Mouse (Mus musculus) midbrain, postnatal 0 days (tissue): ENCODE data around the gene Itln1. TPM values are rescaled to one million over a fixed set of nuclear protein-coding genes. Genes with fewer than 3 reads are reported as not detected.
A peak's percentile ranks its signal among the peaks of the same experiment; 100 is the strongest.
"Not testable (repeated sequence)": the region's sequence is repeated elsewhere in the genome, so short reads cannot be mapped to it uniquely, and the experiment has no call there.

Experiments
- ATAC-seq: fragments of 200-750 bp; cut with Nextera tagmentation; 2 replicates; pipeline ENCODE4 v1.8.0; 2017; ENCODE audit warnings: moderate number of reproducible peaks, mild to moderate bottlenecking, moderate TSS enrichment, moderate library complexity; ENCODE audit not compliant: low FRiP score
- DNase-seq: peaks from one replicate; pipeline ENCODE4 v3.0.0-alpha.2; 2015; ENCODE audit warnings: low spot score
- H3K27ac ChIP-seq: fragments of 300-500 bp; sonication (generic); 2 replicates; pipeline ENCODE4 v1.5.1; 2014; ENCODE audit warnings: low read depth, mild to moderate bottlenecking, low read length, mixed read lengths
- H3K27me3 ChIP-seq: fragments of 300-500 bp; sonication (generic); 2 replicates; pipeline ENCODE4 v1.6.1; 2014; ENCODE audit warnings: low read length, control low read depth, mixed read lengths; ENCODE audit not compliant: insufficient read depth
- H3K36me3 ChIP-seq: fragments of 300-500 bp; sonication (generic); 2 replicates; pipeline ENCODE4 v1.6.1; 2014; ENCODE audit warnings: low read length, control low read depth, mixed read lengths; ENCODE audit not compliant: insufficient read depth
- H3K4me1 ChIP-seq: fragments of 300-500 bp; sonication (generic); 2 replicates; pipeline ENCODE4 v1.6.1; 2014; ENCODE audit warnings: mild to moderate bottlenecking, control low read depth, antibody characterized with exemption, low read length, mixed read lengths; ENCODE audit not compliant: insufficient read depth
- H3K4me2 ChIP-seq: fragments of 300-500 bp; sonication (generic); 2 replicates; pipeline ENCODE4 v1.6.1; 2014; ENCODE audit warnings: low read depth, mild to moderate bottlenecking, low read length, mixed read lengths; ENCODE audit not compliant: poor library complexity, severe bottlenecking
- H3K4me3 ChIP-seq: fragments of 300-500 bp; sonication (generic); 2 replicates; pipeline ENCODE4 v1.5.1; 2014; ENCODE audit warnings: low read depth, mild to moderate bottlenecking, low read length, moderate library complexity
- H3K9ac ChIP-seq: fragments of 300-500 bp; sonication (generic); replicated peaks from 2 replicates; pipeline ENCODE4 v1.6.1; 2014; ENCODE audit warnings: mild to moderate bottlenecking, low read length, moderate library complexity, mixed read lengths; ENCODE audit not compliant: poor library complexity, severe bottlenecking
- H3K9me3 ChIP-seq: fragments of 300-500 bp; sonication (generic); 2 replicates; pipeline ENCODE4 v1.6.1; 2016; ENCODE audit warnings: low read length, control low read depth
- CTCF ChIP-seq: IDR thresholded peaks from 2 replicates; pipeline ENCODE4 v1.5.1; 2016; ENCODE audit warnings: antibody characterized with exemption, mild to moderate bottlenecking
- WGBS: fragments of 180-500 bp; shearing (Covaris S2); extraction: QIAGEN DNeasy Blood & Tissue Kit; methylation state at CpG from one replicate; pipeline ENCODE4 v1.1.7; 2014; 5-methylcytosine and 5-hydroxymethylcytosine counted together
- polyA plus RNA-seq: library from polyadenylated mRNA; unstranded; fragments of >200 nt; fragmentation: Nextera tagmentation; extraction: Ambion mirVana; gene quantifications from 2 replicates; pipeline ENCODE4 v1.2.1, GENCODE M21; 2015
- total RNA-seq: library from RNA; depleted of rRNA; stranded (reverse); fragments of >200 nt; gene quantifications from 2 replicates; pipeline ENCODE4 v1.2.3, GENCODE M21; 2014

Gene Itln1
- total and polyA plus RNA-seq, 2 experiments from 2014 or later, result not detected

GRCm38 (mm10) chr1:171477758-171478545, 57.1 kb downstream of the Itln1 start:
- TF ChIP-seq CTCF, result no peak
- Histone ChIP-seq H3K27ac (no peak overlapping the region), H3K9me3 (no peaks in the 10 kb centered on the region), H3K4me2 (peak overlapping the region; percentile 10), H3K4me3 (peak overlapping the region; percentile 17; the same call in 1 of the 2 replicates), H3K27me3 (no peaks in the 10 kb centered on the region), H3K9ac (no peak overlapping the region), H3K36me3 (no peaks in the 10 kb centered on the region), H3K4me1 (no peaks in the 10 kb centered on the region)
- 66% methylated on average over 27 of the region's 27 CpGs for WGBS
- peak; percentile 56; the same call in 1 of the 2 replicates for ATAC-seq
- DNase-seq, result peak; percentile 7

GRCm38 (mm10) chr1:171477123-171477522, 58.0 kb downstream of the Itln1 start:
- H3K27ac ChIP-seq, result no peak overlapping the region
- no peak overlapping the region for H3K4me3 ChIP-seq
- H3K36me3 ChIP-seq, result no peaks in the 10 kb centered on the region
- no peak overlapping the region for H3K4me2 ChIP-seq
- no peaks in the 10 kb centered on the region for H3K27me3 ChIP-seq
- H3K9ac ChIP-seq, result no peak overlapping the region
- no peak for DNase-seq
- 81% methylated on average over 8 of the region's 8 CpGs for WGBS
- no peaks in the 10 kb centered on the region for H3K4me1 ChIP-seq
- TF ChIP-seq CTCF, result no peak
- H3K9me3 ChIP-seq, result no peaks in the 10 kb centered on the region
- ATAC-seq, result no peak

- TF ChIP-seq CTCF, result no peak
- H3K36me3 ChIP-seq, result no peaks in the 10 kb centered on the region
- no peaks in the 10 kb centered on the region for H3K27me3 ChIP-seq
- H3K4me3 ChIP-seq, result no peak overlapping the region
- no peak overlapping the region for H3K27ac ChIP-seq
- DNase-seq (no peak), ATAC-seq (no peak)
- no peak overlapping the region for H3K9ac ChIP-seq
- WGBS, result 77% methylated on average over 9 of the region's 9 CpGs
- H3K9me3 ChIP-seq, result no peaks in the 10 kb centered on the region
- H3K4me2 ChIP-seq, result no peak overlapping the region
- no peaks in the 10 kb centered on the region for H3K4me1 ChIP-seq
These were observed 61.0 kb downstream of the Itln1 start for GRCm38 (mm10) chr1:171473920-171474640.

GRCm38 (mm10) chr1:171473506-171473905, 61.6 kb downstream of the Itln1 start:
- H3K4me3 ChIP-seq, result no peak overlapping the region
- H3K27ac ChIP-seq, result no peak overlapping the region
- DNase-seq (no peak), ATAC-seq (no peak)
- TF ChIP-seq CTCF, result no peak
- H3K36me3 ChIP-seq, result no peaks in the 10 kb centered on the region
- H3K4me1 ChIP-seq, result no peaks in the 10 kb centered on the region
- H3K9me3 ChIP-seq, result no peaks in the 10 kb centered on the region
- 74% methylated on average over 4 of the region's 4 CpGs for WGBS
- no peaks in the 10 kb centered on the region for H3K27me3 ChIP-seq
- H3K9ac ChIP-seq, result no peak overlapping the region
- H3K4me2 ChIP-seq, result no peak overlapping the region

- H3K9ac ChIP-seq, ATAC-seq, H3K9me3 ChIP-seq, H3K4me3 ChIP-seq, H3K27ac ChIP-seq, H3K4me1 ChIP-seq, H3K27me3 ChIP-seq, DNase-seq, H3K36me3 ChIP-seq, H3K4me2 ChIP-seq: not testable (repeated sequence)
- whole genome bisulfite sequencing, result 87% methylated on average over 6 of the region's 8 CpGs
These were observed 63.2 kb downstream of the Itln1 start for GRCm38 (mm10) chr1:171471941-171472340.

- Histone ChIP-seq H3K9me3 (no peaks in the 10 kb centered on the region), H3K4me3 (no peak overlapping the region), H3K9ac (no peak overlapping the region), H3K4me2 (no peak overlapping the region), H3K36me3 (no peaks in the 10 kb centered on the region), H3K4me1 (no peaks in the 10 kb centered on the region), H3K27ac (no peak overlapping the region), H3K27me3 (no peaks in the 10 kb centered on the region)
- ATAC-seq (no peak), DNase-seq (no peak)
- no peak for TF ChIP-seq CTCF
- 56% methylated on average over 1 of the region's 1 CpGs for WGBS
These were observed 63.6 kb downstream of the Itln1 start for GRCm38 (mm10) chr1:171471452-171471851.
